Mouse (Mus musculus): ENCODE results near the gene Dcdc2a.

GRCm38 (mm10) chr13:25099508-25099907 is 43.7 kb downstream of the Dcdc2a start:
- TF ChIP-seq CTCF (IDR thresholded peaks at IDR 0.05; ENCODE audit: borderline replicate concordance, insufficient read depth, low read depth, low read length) (no peak), POLR2A (IDR thresholded peaks at IDR 0.05; ENCODE audit: borderline replicate concordance, insufficient read depth, low read length) (no peak)

Data from cerebellum, adult 2 months (tissue).